Mouse (Mus musculus): ENCODE data around the gene Acot8.
A peak's percentile ranks its signal among the peaks of the same experiment; 100 is the strongest.
"Not testable (repeated sequence)": the region's sequence is repeated elsewhere in the genome, so short reads cannot be mapped to it uniquely, and the experiment has no call there.

Acot8 gene

GRCm38 (mm10) chr2:164806614-164807013 is 1.9 kb upstream of the Acot8 start:
- DNase-seq: no peak

GRCm38 (mm10) chr2:164805332-164805718 is 643 bp upstream of the Acot8 start:
- peak; percentile 80 for DNase-seq

- no peak for DNase-seq
These were observed 765 bp downstream of the Acot8 start for GRCm38 (mm10) chr2:164803921-164804313.

- no peak for DNase-seq
These were observed 1.3 kb downstream of the Acot8 start for GRCm38 (mm10) chr2:164803201-164803920.

GRCm38 (mm10) chr2:164800252-164801004 is 4.3 kb downstream of the Acot8 start:
- DNase-seq: no peak

GRCm38 (mm10) chr2:164798554-164798953 is 6.1 kb downstream of the Acot8 start:
- not testable (repeated sequence) for DNase-seq

- DNase-seq: no peak
These were observed 8.8 kb downstream of the Acot8 start for GRCm38 (mm10) chr2:164795868-164796267.

GRCm38 (mm10) chr2:164794293-164794692 is 10.4 kb downstream of the Acot8 start:
- peak; percentile 86 for DNase-seq

- DNase-seq: no peak
These were observed 10.9 kb downstream of the Acot8 start for GRCm38 (mm10) chr2:164793772-164794171.

GRCm38 (mm10) chr2:164793236-164793635 is 11.4 kb downstream of the Acot8 start:
- peak; percentile 79 for DNase-seq

GRCm38 (mm10) chr2:164792400-164793190 is 12.1 kb downstream of the Acot8 start:
- no peak for DNase-seq

GRCm38 (mm10) chr2:164791841-164792261 is 12.8 kb downstream of the Acot8 start:
- no peak for DNase-seq

GRCm38 (mm10) chr2:164790451-164790850 is 14.2 kb downstream of the Acot8 start:
- DNase-seq: no peak

GRCm38 (mm10) chr2:164788411-164788810 is 16.3 kb downstream of the Acot8 start:
- peak; percentile 69 for DNase-seq

GRCm38 (mm10) chr2:164787779-164788178 is 16.9 kb downstream of the Acot8 start:
- DNase-seq: no peak

- DNase-seq: no peak
These were observed 17.6 kb downstream of the Acot8 start for GRCm38 (mm10) chr2:164787032-164787431.

- DNase-seq: no peak
These were observed 18.2 kb downstream of the Acot8 start for GRCm38 (mm10) chr2:164786388-164786885.

- peak; percentile 90 for DNase-seq
These were observed 18.9 kb downstream of the Acot8 start, which contains the start of gene Snx21 for GRCm38 (mm10) chr2:164785481-164786387. Gene Snx21, plus strand, starts transcription at chr2:164785823.

- no peak for DNase-seq
These were observed 19.7 kb downstream of the Acot8 start for GRCm38 (mm10) chr2:164784869-164785420.

GRCm38 (mm10) chr2:164783926-164784581 is 20.6 kb downstream of the Acot8 start:
- DNase-seq: no peak

- DNase-seq: no peak
These were observed 22.8 kb downstream of the Acot8 start for GRCm38 (mm10) chr2:164781876-164782275.
